Mouse (Mus musculus) CH12.LX (cell line): ENCODE measurements around the gene Ttc30a2. TPM values are rescaled to one million over a fixed set of nuclear protein-coding genes. Genes with fewer than 3 reads are reported as not detected.

ENCODE experiments used
- DNase-seq: peaks from one replicate; pipeline ENCODE4 v3.0.0-alpha.2; 2013; ENCODE audit errors: extremely low read depth
- H3K27ac ChIP-seq: 2 replicates; pipeline ENCODE4 v1.5.1; 2012; ENCODE audit warnings: low read depth, mild to moderate bottlenecking, control low read depth, moderate library complexity; ENCODE audit not compliant: insufficient read depth
- H3K27me3 ChIP-seq: replicated peaks from 2 replicates; pipeline ENCODE3; 2012; ENCODE audit warnings: inconsistent platforms
- H3K36me3 ChIP-seq, 2 experiments: replicated peaks in 1 of 2; 2 replicates each; pipeline versions ENCODE3 to v1.6.1; 2012; ENCODE audit warnings: inconsistent platforms in 1 of 2, low read length in 1 of 2, mild to moderate bottlenecking in 1 of 2, mixed read lengths in 1 of 2, moderate library complexity in 1 of 2; ENCODE audit not compliant: control insufficient read depth in 1 of 2, insufficient read depth in 1 of 2
- H3K4me1 ChIP-seq, 2 experiments: 2 replicates each; pipeline ENCODE4 v1.6.1; 2012; ENCODE audit warnings: inconsistent platforms in 1 of 2, moderate library complexity in 1 of 2; ENCODE audit not compliant: insufficient read depth in 2 of 2, control insufficient read depth in 1 of 2
- H3K4me2 ChIP-seq: 2 replicates; pipeline ENCODE4 v1.6.1; 2012; ENCODE audit warnings: low read depth, mild to moderate bottlenecking, control low read depth; ENCODE audit not compliant: poor library complexity, insufficient read depth, severe bottlenecking
- H3K4me3 ChIP-seq, 3 experiments: fragments of 150-350 bp in 1 of 3; sonication (generic) in 1 of 3; replicated peaks in 1 of 3; 2 replicates each; pipeline versions ENCODE3 to v1.5.1; 2011 to 2012; ENCODE audit warnings: low read depth in 2 of 3, low read length in 2 of 3, mild to moderate bottlenecking in 2 of 3, moderate library complexity in 2 of 3, control low read depth in 1 of 3, improper control_type of control experiment in 1 of 3, inconsistent platforms in 1 of 3, mixed read lengths in 1 of 3; ENCODE audit not compliant: poor library complexity in 1 of 3
- H3K79me2 ChIP-seq: replicated peaks from 2 replicates; pipeline ENCODE4 v1.6.1; 2012; ENCODE audit warnings: mild to moderate bottlenecking, moderate library complexity; ENCODE audit not compliant: control insufficient read depth, poor library complexity, insufficient read depth, severe bottlenecking; ENCODE audit errors: extremely low read depth
- H3K9ac ChIP-seq: 2 replicates; pipeline ENCODE4 v1.6.1; 2012; ENCODE audit warnings: low read depth, mild to moderate bottlenecking, control low read depth, moderate library complexity; ENCODE audit not compliant: insufficient read depth
- H3K9me3 ChIP-seq: replicated peaks from 2 replicates; pipeline ENCODE3; 2012; ENCODE audit warnings: low read length, inconsistent platforms, mixed read lengths
- CTCF ChIP-seq, 2 experiments: IDR thresholded peaks in 1 of 2; conservative IDR thresholded peaks in 1 of 2; 2 replicates each; pipeline ENCODE4 v1.5.1; 2011 to 2012; ENCODE audit warnings: low read depth in 2 of 2, low read length in 2 of 2, improper control_type of control experiment in 1 of 2, inconsistent platforms in 1 of 2, mild to moderate bottlenecking in 1 of 2, moderate library complexity in 1 of 2
- ETS1 ChIP-seq: conservative IDR thresholded peaks from 2 replicates; pipeline ENCODE4 v1.6.1; 2012; ENCODE audit warnings: low read depth, mild to moderate bottlenecking, inconsistent platforms, low read length, improper control_type of control experiment, moderate library complexity
- KAT2A ChIP-seq: IDR thresholded peaks from 2 replicates; pipeline ENCODE4 v1.6.1; 2012; ENCODE audit warnings: low read length, improper control_type of control experiment, inconsistent platforms; ENCODE audit not compliant: insufficient replicate concordance
- MAZ ChIP-seq: IDR thresholded peaks from 2 replicates; pipeline ENCODE4 v1.6.1; 2012; ENCODE audit warnings: low read depth, mild to moderate bottlenecking, inconsistent platforms, low read length, improper control_type of control experiment, moderate library complexity
- NELFE ChIP-seq: IDR thresholded peaks from 2 replicates; pipeline ENCODE4 v1.6.1; 2011; ENCODE audit warnings: low read depth, low read length, improper control_type of control experiment
- RAD21 ChIP-seq: IDR thresholded peaks from 2 replicates; pipeline ENCODE4 v1.6.1; 2011; ENCODE audit warnings: low read depth, mild to moderate bottlenecking, low read length, improper control_type of control experiment, moderate library complexity
- SMC3 ChIP-seq: IDR thresholded peaks from 2 replicates; pipeline ENCODE4 v1.6.1; 2011; ENCODE audit warnings: low read depth, low read length, improper control_type of control experiment
- dilution Hi-C: fragments of 300-500 bp; cut with MboI; formaldehyde crosslinking; loops from 2 replicates; pipeline ENCODE4 v1.14.3; 2020; ENCODE audit warnings: low sequenced_read_pairs; ENCODE audit not compliant: extremely low pct_unique_long_range_greater_than_20kb, extremely low pct_ligation_motif_present
- in situ Hi-C: fragments of 300-500 bp; cut with MboI; formaldehyde crosslinking; loops from 3 replicates; pipeline ENCODE4 v1.14.3; 2019; ENCODE audit warnings: low sequenced_read_pairs, low pct_ligation_motif_present, low pct_unique_long_range_greater_than_20kb, mixed read lengths
- polyA plus RNA-seq: library from polyadenylated mRNA; unstranded; fragments of >175 nt; gene quantifications from 2 replicates; pipeline ENCODE4 v1.2.1, GENCODE M21; 2012; ENCODE audit warnings: low read depth; ENCODE audit not compliant: insufficient read length
- total RNA-seq, 2 experiments: library from RNA; depleted of rRNA; stranded (reverse); fragments of 300-350 nt in 1 of 2; fragments of >200 nt in 1 of 2; gene quantifications; 2 replicates each; pipeline ENCODE4 v1.2.3; 2012 to 2014

Ttc30a2 gene
- total and polyA plus RNA-seq, 3 experiments: not detected

GRCm38 (mm10) chr2:75988378-75988777, 10.4 kb upstream of the Ttc30a2 start:
- Histone ChIP-seq H3K36me3 (no peaks in the 10 kb centered on the region), H3K4me1 (peaks cover 12 to 53% of the 10 kb centered on the region in 2 experiments), H3K9me3 (no peaks in the 10 kb centered on the region), H3K79me2 (no peaks in the 10 kb centered on the region), H3K27me3 (no peaks in the 10 kb centered on the region), H3K4me2 (no peak overlapping the region), H3K27ac (no peak overlapping the region), H3K9ac (no peak overlapping the region), H3K4me3 (no peak overlapping the region)
- dilution Hi-C loops (no loop called here), in situ Hi-C loops (loop anchor here (10.0 kb wide), 1 partner anchor 116 kb away; no protein-coding TSS in a partner anchor)
- DNase-seq: no peak
- TF ChIP-seq KAT2A: no peak

GRCm38 (mm10) chr2:75987739-75988138, 9.8 kb upstream of the Ttc30a2 start:
- no peak for TF ChIP-seq ETS1
- H3K4me1 ChIP-seq: peaks cover 12 to 53% of the 10 kb centered on the region in 2 experiments
- H3K4me2 ChIP-seq: peak overlapping the region; percentile 51
- no peaks in the 10 kb centered on the region for H3K36me3 ChIP-seq
- no peaks in the 10 kb centered on the region for H3K79me2 ChIP-seq
- no peak overlapping the region for H3K27ac ChIP-seq
- dilution Hi-C loops: no loop called here
- H3K9me3 ChIP-seq: peaks cover under 1% of the 10 kb centered on the region
- in situ Hi-C loops: loop anchor here (10.0 kb wide), 1 partner anchor 117 kb away; no protein-coding TSS in a partner anchor
- no peak overlapping the region for H3K4me3 ChIP-seq
- DNase-seq: no peak
- no peaks in the 10 kb centered on the region for H3K27me3 ChIP-seq
- no peak overlapping the region for H3K9ac ChIP-seq

- TF ChIP-seq MAZ: no peak
- peak; percentile 87 to 99 for TF ChIP-seq CTCF (conservative IDR thresholded peaks at IDR 0.05 in 1 of 2, IDR thresholded peaks at IDR 0.05 in 1 of 2; ENCODE audit: low read depth in 2 of 2, low read length in 2 of 2)
- TF ChIP-seq SMC3: peak; percentile 80
- peak; percentile 83 for TF ChIP-seq RAD21
- no peak for TF ChIP-seq ETS1
- peak; percentile 62; the same call in 1 of the 2 replicates for TF ChIP-seq NELFE
- Histone ChIP-seq H3K9ac (no peak overlapping the region), H3K4me2 (no peak overlapping the region), H3K4me3 (no peak overlapping the region), H3K27me3 (no peaks in the 10 kb centered on the region), H3K4me1 (peaks cover 3 to 36% of the 10 kb centered on the region in 2 experiments), H3K36me3 (no peaks in the 10 kb centered on the region), H3K79me2 (no peaks in the 10 kb centered on the region), H3K27ac (no peak overlapping the region), H3K9me3 (peaks cover 4% of the 10 kb centered on the region)
- dilution Hi-C loops (no loop called here), in situ Hi-C loops (loop anchor here (10.0 kb wide), 1 partner anchor 120 kb away; no protein-coding TSS in a partner anchor)
- peak; percentile 74 for DNase-seq
Measured at GRCm38 (mm10) chr2:75985124-75985523, 7.2 kb upstream of the Ttc30a2 start.
